Mouse (Mus musculus) MEL (cell line): Measurements from ENCODE around the gene Fam19a4. TPM values are rescaled to one million over a fixed set of nuclear protein-coding genes. Genes with fewer than 3 reads are reported as not detected.

Experiments used
- DNase-seq: peaks from one replicate; pipeline ENCODE4 v3.0.0; 2011; ENCODE audit warnings: low read depth, low spot score
- H3K27ac ChIP-seq: 2 replicates; pipeline ENCODE4 v1.5.1; 2012; ENCODE audit warnings: low read depth, mild to moderate bottlenecking, control low read depth, low read length, moderate library complexity; ENCODE audit not compliant: control insufficient read depth
- H3K27me3 ChIP-seq, 2 experiments: fragments of 150-350 bp in 1 of 2; sonication (generic) in 1 of 2; 2 replicates each; pipeline ENCODE4 v1.6.1; 2012; ENCODE audit warnings: low read length in 2 of 2, mild to moderate bottlenecking in 2 of 2, improper control_type of control experiment in 1 of 2, moderate library complexity in 1 of 2; ENCODE audit not compliant: insufficient read depth in 2 of 2, control insufficient read depth in 1 of 2
- H3K36me3 ChIP-seq, 2 experiments: 2 replicates each; pipeline ENCODE4 v1.6.1; 2012 to 2014; ENCODE audit warnings: low read length in 2 of 2, improper control_type of control experiment in 1 of 2, inconsistent platforms in 1 of 2, mild to moderate bottlenecking in 1 of 2; ENCODE audit not compliant: insufficient read depth in 2 of 2, control insufficient read depth in 1 of 2
- H3K4me1 ChIP-seq, 2 experiments: fragments of 150-350 bp in 1 of 2; sonication (generic) in 1 of 2; 2 replicates each; pipeline ENCODE4 v1.6.1; 2012; ENCODE audit warnings: low read length in 2 of 2, improper control_type of control experiment in 1 of 2, mild to moderate bottlenecking in 1 of 2; ENCODE audit not compliant: insufficient read depth in 2 of 2, control insufficient read depth in 1 of 2
- H3K4me3 ChIP-seq, 2 experiments: fragments of 150-350 bp in 1 of 2; sonication (generic) in 1 of 2; 2 replicates each; pipeline ENCODE4 v1.5.1; 2012; ENCODE audit warnings: low read depth in 2 of 2, low read length in 2 of 2, mild to moderate bottlenecking in 2 of 2, moderate library complexity in 2 of 2, control low read depth in 1 of 2, improper control_type of control experiment in 1 of 2; ENCODE audit not compliant: control insufficient read depth in 1 of 2, insufficient read depth in 1 of 2
- H3K79me2 ChIP-seq: 2 replicates; pipeline ENCODE4 v1.6.1; 2012; ENCODE audit warnings: mild to moderate bottlenecking, low read length, moderate library complexity; ENCODE audit not compliant: control insufficient read depth, poor library complexity, insufficient read depth
- H3K9ac ChIP-seq: 2 replicates; pipeline ENCODE4 v1.6.1; 2012; ENCODE audit warnings: low read depth, mild to moderate bottlenecking, control low read depth, low read length, moderate library complexity; ENCODE audit not compliant: control insufficient read depth, poor library complexity, severe bottlenecking
- H3K9me3 ChIP-seq: fragments of 150-350 bp; sonication (generic); replicated peaks from 2 replicates; pipeline ENCODE4 v1.6.1; 2012; ENCODE audit warnings: mild to moderate bottlenecking, low read length, improper control_type of control experiment, moderate library complexity; ENCODE audit not compliant: insufficient read depth
- BHLHE40 ChIP-seq: IDR thresholded peaks from 2 replicates; pipeline ENCODE4 v1.6.1; 2012; ENCODE audit warnings: low read depth, mild to moderate bottlenecking, inconsistent platforms, low read length, improper control_type of control experiment, borderline replicate concordance
- CHD2 ChIP-seq: IDR thresholded peaks from 2 replicates; pipeline ENCODE4 v1.6.1; 2011; ENCODE audit warnings: low read length, improper control_type of control experiment
- CTCF ChIP-seq, 3 experiments: IDR thresholded peaks in 2 of 3; conservative IDR thresholded peaks in 1 of 3; 2 replicates each; pipeline ENCODE4 v1.5.1; 2011 to 2012; ENCODE audit warnings: low read length in 3 of 3, low read depth in 2 of 3, mild to moderate bottlenecking in 2 of 3, improper control_type of control experiment in 1 of 3, inconsistent platforms in 1 of 3, mixed read lengths in 1 of 3, moderate library complexity in 1 of 3; ENCODE audit not compliant: control insufficient read depth in 1 of 3, insufficient read depth in 1 of 3, poor library complexity in 1 of 3, severe bottlenecking in 1 of 3
- E2F4 ChIP-seq: IDR thresholded peaks from 2 replicates; pipeline ENCODE4 v1.6.1; 2011; ENCODE audit warnings: low read depth, low read length, improper control_type of control experiment, borderline replicate concordance
- ELF1 ChIP-seq: IDR thresholded peaks from 2 replicates; pipeline ENCODE4 v1.6.1; 2014; ENCODE audit warnings: low read depth, mild to moderate bottlenecking, inconsistent platforms, low read length, improper control_type of control experiment, moderate library complexity
- ETS1 ChIP-seq: IDR thresholded peaks from 2 replicates; pipeline ENCODE4 v1.6.1; 2012; ENCODE audit warnings: low read depth, mild to moderate bottlenecking, inconsistent platforms, low read length, improper control_type of control experiment, moderate library complexity
- GATA1 ChIP-seq: IDR thresholded peaks from 2 replicates; pipeline ENCODE4 v1.6.1; 2011; ENCODE audit warnings: low read depth, low read length, improper control_type of control experiment
- HCFC1 ChIP-seq: IDR thresholded peaks from 2 replicates; pipeline ENCODE4 v1.6.1; 2012; ENCODE audit warnings: low read depth, mild to moderate bottlenecking, inconsistent platforms, low read length, improper control_type of control experiment, moderate library complexity
- KAT2A ChIP-seq: conservative IDR thresholded peaks from 2 replicates; pipeline ENCODE4 v1.6.1; 2012; ENCODE audit warnings: low read depth, low read length, improper control_type of control experiment, inconsistent platforms
- MAX ChIP-seq: IDR thresholded peaks from 2 replicates; pipeline ENCODE4 v1.6.1; 2011; ENCODE audit warnings: low read length, improper control_type of control experiment
- MAZ ChIP-seq: IDR thresholded peaks from 2 replicates; pipeline ENCODE4 v1.6.1; 2012; ENCODE audit warnings: low read depth, mild to moderate bottlenecking, inconsistent platforms, low read length, improper control_type of control experiment
- MEF2A ChIP-seq: IDR thresholded peaks from 2 replicates; pipeline ENCODE4 v1.6.1; 2014; ENCODE audit warnings: low read depth, mild to moderate bottlenecking, inconsistent platforms, low read length, improper control_type of control experiment; ENCODE audit not compliant: poor library complexity, insufficient replicate concordance, severe bottlenecking; ENCODE audit errors: extremely low read depth
- MYC ChIP-seq: IDR thresholded peaks from 2 replicates; pipeline ENCODE4 v1.6.1; 2011; ENCODE audit warnings: low read depth, mild to moderate bottlenecking, low read length, improper control_type of control experiment, moderate library complexity
- NELFE ChIP-seq: IDR thresholded peaks from 2 replicates; pipeline ENCODE4 v1.6.1; 2011; ENCODE audit warnings: low read depth, low read length, improper control_type of control experiment
- NRF1 ChIP-seq: IDR thresholded peaks from 2 replicates; pipeline ENCODE4 v1.6.1; 2014; ENCODE audit warnings: low read depth, mild to moderate bottlenecking, inconsistent platforms, low read length, improper control_type of control experiment, moderate library complexity; ENCODE audit not compliant: poor library complexity, insufficient read depth, severe bottlenecking
- POLR2AphosphoS2 ChIP-seq: IDR thresholded peaks from 2 replicates; pipeline ENCODE4 v1.6.1; 2011; ENCODE audit warnings: low read length, improper control_type of control experiment
- POLR2AphosphoS5 ChIP-seq: IDR thresholded peaks from 2 replicates; pipeline ENCODE4 v1.6.1; 2012; ENCODE audit warnings: low read depth, borderline replicate concordance, mild to moderate bottlenecking, inconsistent platforms, low read length, moderate library complexity, mixed read lengths
- RAD21 ChIP-seq: IDR thresholded peaks from 2 replicates; pipeline ENCODE4 v1.6.1; 2011; ENCODE audit warnings: mild to moderate bottlenecking, low read depth, low read length, improper control_type of control experiment
- SIN3A ChIP-seq: IDR thresholded peaks from 2 replicates; pipeline ENCODE4 v1.6.1; 2012; ENCODE audit warnings: low read length, improper control_type of control experiment, inconsistent platforms
- TCF12 ChIP-seq: IDR thresholded peaks from 2 replicates; pipeline ENCODE4 v1.6.1; 2014; ENCODE audit warnings: low read depth, mild to moderate bottlenecking, inconsistent platforms, low read length, improper control_type of control experiment, moderate library complexity
- UBTF ChIP-seq: IDR thresholded peaks from 2 replicates; pipeline ENCODE4 v1.6.1; 2012; ENCODE audit warnings: low read depth, mild to moderate bottlenecking, inconsistent platforms, low read length, improper control_type of control experiment, moderate library complexity, borderline replicate concordance; ENCODE audit not compliant: insufficient read depth
- USF1 ChIP-seq: IDR thresholded peaks from 2 replicates; pipeline ENCODE4 v1.6.1; 2014; ENCODE audit warnings: low read depth, mild to moderate bottlenecking, inconsistent platforms, low read length, improper control_type of control experiment, moderate library complexity
- ZKSCAN1 ChIP-seq: IDR thresholded peaks from 2 replicates; pipeline ENCODE4 v1.6.1; 2012; ENCODE audit warnings: low read depth, mild to moderate bottlenecking, inconsistent platforms, low read length, improper control_type of control experiment, moderate library complexity
- ZMIZ1 ChIP-seq: IDR thresholded peaks from 2 replicates; pipeline ENCODE4 v1.6.1; 2012; ENCODE audit warnings: low read depth, mild to moderate bottlenecking, inconsistent platforms, low read length, improper control_type of control experiment, moderate library complexity
- ZNF384 ChIP-seq: IDR thresholded peaks from 2 replicates; pipeline ENCODE4 v1.6.1; 2012; ENCODE audit warnings: low read depth, mild to moderate bottlenecking, inconsistent platforms, low read length, improper control_type of control experiment
- polyA plus RNA-seq, 2 experiments: library from polyadenylated mRNA; stranded (reverse) in 1 of 2; unstranded in 1 of 2; fragments of >175 nt in 1 of 2; fragments of >200 nt in 1 of 2; gene quantifications; 2 replicates each; pipeline versions ENCODE4 v1.2.1 to v1.2.4; 2012; ENCODE audit warnings: low replicate concordance in 2 of 2, low read depth in 1 of 2; ENCODE audit not compliant: insufficient read length in 2 of 2, insufficient read depth in 1 of 2, missing spikeins in 1 of 2
- total RNA-seq: library from RNA; depleted of rRNA; stranded (reverse); fragments of 300-350 nt; gene quantifications from 2 replicates; pipeline ENCODE4 v1.2.3, GENCODE M21; 2012

Fam19a4 gene
- total and polyA plus RNA-seq, 3 experiments = not detected

- Histone ChIP-seq H3K27me3 (no peaks in the 10 kb centered on the region), H3K9me3 (no peaks in the 10 kb centered on the region), H3K27ac (no peak overlapping the region), H3K9ac (no peak overlapping the region), H3K79me2 (no peaks in the 10 kb centered on the region), H3K4me1 (no peaks in the 10 kb centered on the region), H3K36me3 (no peaks in the 10 kb centered on the region)
- DNase-seq = no peak
- TF ChIP-seq ELF1 = no peak
- TF ChIP-seq GATA1 = no peak
- no peak for TF ChIP-seq HCFC1
- no peak for TF ChIP-seq USF1
- TF ChIP-seq MEF2A = no peak
- no peak for TF ChIP-seq CHD2
- TF ChIP-seq CTCF (IDR thresholded peaks at IDR 0.05 in 2 of 3, conservative IDR thresholded peaks at IDR 0.05 in 1 of 3; ENCODE audit: control insufficient read depth in 1 of 3, insufficient read depth in 1 of 3, low read depth in 2 of 3, low read length in 3 of 3, poor library complexity in 1 of 3, severe bottlenecking in 1 of 3) = no peak
- no peak for TF ChIP-seq MAX
- TF ChIP-seq SIN3A = no peak
- no peak for TF ChIP-seq NELFE
- no peak for TF ChIP-seq MYC
- TF ChIP-seq MAZ = no peak
- TF ChIP-seq ZMIZ1 = no peak
- no peak for TF ChIP-seq KAT2A
- TF ChIP-seq, all 39 proteins: peak for 0
- no peak overlapping the region for H3K4me3 ChIP-seq
Observed at GRCm38 (mm10) chr6:97059599-97059998, 614 bp downstream of the Fam19a4 start.

GRCm38 (mm10) chr6:97052196-97052770, 7.9 kb downstream of the Fam19a4 start:
- Histone ChIP-seq H3K27ac (no peak overlapping the region), H3K79me2 (no peaks in the 10 kb centered on the region), H3K4me3 (no peak overlapping the region), H3K27me3 (no peaks in the 10 kb centered on the region; a peak in 1 of 4 replicates), H3K4me1 (no peaks in the 10 kb centered on the region)
- no peak for TF ChIP-seq TCF12
- TF ChIP-seq UBTF = no peak
- no peak for TF ChIP-seq ZKSCAN1
- no peak for TF ChIP-seq RAD21
- TF ChIP-seq NRF1 = no peak
- no peak for TF ChIP-seq ZNF384
- no peak for TF ChIP-seq CTCF (IDR thresholded peaks at IDR 0.05 in 2 of 3, conservative IDR thresholded peaks at IDR 0.05 in 1 of 3; ENCODE audit: control insufficient read depth in 1 of 3, insufficient read depth in 1 of 3, low read depth in 2 of 3, low read length in 3 of 3, poor library complexity in 1 of 3, severe bottlenecking in 1 of 3)
- TF ChIP-seq MYC = no peak
- TF ChIP-seq ETS1 = no peak
- no peak for TF ChIP-seq GATA1
- TF ChIP-seq E2F4 = no peak
- no peak for TF ChIP-seq POLR2AphosphoS2
- TF ChIP-seq BHLHE40 = no peak
- TF ChIP-seq NELFE = no peak
- TF ChIP-seq MAX = no peak
- no peak for TF ChIP-seq POLR2AphosphoS5
- TF ChIP-seq, all 39 proteins: peak for 0
- no peaks in the 10 kb centered on the region for H3K9me3 ChIP-seq
- no peak for DNase-seq
- H3K36me3 ChIP-seq = no peaks in the 10 kb centered on the region
- H3K9ac ChIP-seq = no peak overlapping the region
